Mouse (Mus musculus) stomach, embryonic 16.5 days (tissue): Measurements from ENCODE around the gene Crnkl1. TPM values are rescaled to one million over a fixed set of nuclear protein-coding genes. Genes with fewer than 3 reads are reported as not detected.
"Not testable (repeated sequence)": the region's sequence is repeated elsewhere in the genome, so short reads cannot be mapped to it uniquely, and the experiment has no call there.

Experiments
- ATAC-seq: fragments of 200-750 bp; cut with Nextera tagmentation; 2 replicates; pipeline ENCODE4 v1.8.0; 2017; ENCODE audit warnings: moderate number of reproducible peaks, moderate TSS enrichment; ENCODE audit not compliant: insufficient read depth, low FRiP score
- H3K27ac ChIP-seq: fragments of 300-500 bp; sonication (generic); 2 replicates; pipeline ENCODE4 v1.5.1; 2014; ENCODE audit warnings: low read length
- H3K27me3 ChIP-seq: fragments of 300-500 bp; sonication (generic); 2 replicates; pipeline ENCODE4 v1.6.1; 2014; ENCODE audit warnings: low read length, control low read depth, mixed read lengths; ENCODE audit not compliant: control insufficient read depth, insufficient read depth
- H3K36me3 ChIP-seq: fragments of 300-500 bp; sonication (generic); 2 replicates; pipeline ENCODE4 v1.6.1; 2014; ENCODE audit warnings: low read length; ENCODE audit not compliant: control insufficient read depth, insufficient read depth
- H3K4me1 ChIP-seq: fragments of 300-500 bp; sonication (generic); 2 replicates; pipeline ENCODE4 v1.6.1; 2014; ENCODE audit warnings: low read length, control low read depth, mixed read lengths; ENCODE audit not compliant: control insufficient read depth, insufficient read depth
- H3K4me2 ChIP-seq: fragments of 300-500 bp; sonication (generic); 2 replicates; pipeline ENCODE4 v1.6.1; 2014; ENCODE audit warnings: low read depth, low read length, mixed read lengths
- H3K4me3 ChIP-seq: fragments of 300-500 bp; sonication (generic); replicated peaks from 2 replicates; pipeline ENCODE4 v1.5.1; 2014; ENCODE audit warnings: mild to moderate bottlenecking, low read length
- H3K9ac ChIP-seq: fragments of 300-500 bp; sonication (generic); 2 replicates; pipeline ENCODE4 v1.6.1; 2014; ENCODE audit warnings: low read length
- H3K9me3 ChIP-seq: fragments of 300-500 bp; sonication (generic); replicated peaks from 2 replicates; pipeline ENCODE4 v1.6.1; 2016; ENCODE audit warnings: low read length, control low read depth; ENCODE audit not compliant: control insufficient read depth
- WGBS: fragments of 180-500 bp; shearing (Covaris S2); extraction: QIAGEN DNeasy Blood & Tissue Kit; methylation state at CpG from one replicate; pipeline ENCODE4 v1.1.7; 2014; 5-methylcytosine and 5-hydroxymethylcytosine counted together
- polyA plus RNA-seq: library from polyadenylated mRNA; unstranded; fragments of >200 nt; fragmentation: Nextera tagmentation; extraction: Ambion mirVana; gene quantifications from 2 replicates; pipeline ENCODE4 v1.2.1, GENCODE M21; 2015

Gene Crnkl1
- polyA plus RNA-seq, 1 experiment from 2014 or later = 24.8 TPM

DNA sequence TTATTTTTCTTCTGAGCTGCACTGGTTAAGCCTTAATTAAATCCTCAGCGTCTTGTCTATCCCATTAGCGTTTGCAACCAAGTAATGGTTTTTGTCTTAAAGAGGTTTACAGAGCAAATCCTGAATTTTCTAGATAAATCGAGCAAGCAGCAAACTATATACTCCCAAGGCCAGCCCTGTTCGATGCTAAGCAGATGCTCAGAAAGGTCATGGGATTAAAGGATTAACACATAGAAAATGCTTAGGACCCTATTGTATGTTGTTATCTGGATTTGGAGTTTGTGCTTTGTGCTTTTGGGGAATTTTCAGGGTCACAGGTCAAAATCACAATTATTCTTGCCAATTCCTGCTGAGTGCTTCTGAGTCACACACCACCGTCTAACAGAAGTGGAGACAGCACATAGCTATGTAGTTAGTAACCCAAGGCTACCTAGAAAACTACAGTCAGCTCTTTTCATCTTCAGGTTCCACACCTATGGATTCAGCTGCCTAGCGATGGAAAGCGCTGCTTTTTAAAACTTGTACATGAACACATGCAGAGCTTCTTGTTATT is 13.7 kb upstream of the Crnkl1 start:
- H3K9ac ChIP-seq = no peak overlapping the region
- ATAC-seq = no peak
- H3K4me1 ChIP-seq = no peaks in the 10 kb centered on the region
- no peaks in the 10 kb centered on the region for H3K27me3 ChIP-seq
- H3K4me2 ChIP-seq = no peak overlapping the region
- H3K27ac ChIP-seq = no peak overlapping the region
- H3K4me3 ChIP-seq = no peak overlapping the region
- no peaks in the 10 kb centered on the region for H3K9me3 ChIP-seq
- no peaks in the 10 kb centered on the region for H3K36me3 ChIP-seq
- WGBS = 62% methylated on average over 7 of the region's 7 CpGs

DNA sequence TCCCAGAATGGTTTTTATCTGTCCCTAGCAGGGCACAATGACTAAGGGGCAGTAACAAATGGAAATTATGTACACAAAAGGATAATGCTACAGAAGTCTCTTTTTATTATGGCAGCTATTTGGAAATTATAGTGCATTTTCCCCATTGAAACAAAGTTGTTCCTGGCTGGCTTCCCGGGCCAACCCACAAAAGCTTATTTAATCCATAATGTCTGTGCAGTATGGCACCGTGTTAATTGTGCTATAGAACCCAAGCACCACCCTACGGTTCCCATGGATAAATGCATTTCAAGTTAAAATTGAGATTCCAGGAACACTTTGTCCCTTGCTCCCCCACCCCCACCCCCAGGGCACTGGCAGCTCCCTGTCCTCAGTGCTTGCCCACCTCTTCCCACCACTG is 9.5 kb upstream of the Crnkl1 start:
- H3K9me3 ChIP-seq = no peaks in the 10 kb centered on the region
- H3K27me3 ChIP-seq = no peaks in the 10 kb centered on the region
- no peak overlapping the region for H3K4me2 ChIP-seq
- H3K27ac ChIP-seq = no peak overlapping the region
- 78% methylated on average over 3 of the region's 3 CpGs for WGBS
- ATAC-seq = no peak
- no peak overlapping the region for H3K4me3 ChIP-seq
- no peaks in the 10 kb centered on the region for H3K36me3 ChIP-seq
- H3K4me1 ChIP-seq = no peaks in the 10 kb centered on the region
- no peak overlapping the region for H3K9ac ChIP-seq

DNA sequence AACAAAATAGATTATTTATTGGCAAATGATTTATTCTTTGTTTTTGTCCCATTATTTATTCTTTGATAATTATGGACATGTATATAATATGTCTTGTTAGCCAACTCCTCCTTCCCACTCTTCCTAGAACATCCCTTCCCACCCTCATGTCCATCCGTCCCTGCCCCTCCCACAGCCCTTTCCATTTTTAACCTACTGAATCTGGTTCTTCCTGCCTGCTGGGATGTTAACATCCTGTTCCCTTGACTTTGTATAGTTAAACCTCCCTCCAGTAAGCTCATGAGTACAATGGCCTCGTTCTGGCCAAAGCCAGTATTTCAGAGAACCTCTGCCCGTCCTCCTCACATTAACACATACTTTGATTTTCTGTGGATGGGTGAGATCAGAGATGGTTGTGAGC is 6.6 kb upstream of the Crnkl1 start:
- no peak overlapping the region for H3K9ac ChIP-seq
- H3K4me2 ChIP-seq = no peak overlapping the region
- ATAC-seq = no peak
- no peaks in the 10 kb centered on the region for H3K36me3 ChIP-seq
- H3K27ac ChIP-seq = no peak overlapping the region
- no peaks in the 10 kb centered on the region for H3K27me3 ChIP-seq
- 59% methylated on average over 3 of the region's 3 CpGs for WGBS
- no peaks in the 10 kb centered on the region for H3K4me1 ChIP-seq
- H3K9me3 ChIP-seq = no peaks in the 10 kb centered on the region
- no peak overlapping the region for H3K4me3 ChIP-seq

DNA sequence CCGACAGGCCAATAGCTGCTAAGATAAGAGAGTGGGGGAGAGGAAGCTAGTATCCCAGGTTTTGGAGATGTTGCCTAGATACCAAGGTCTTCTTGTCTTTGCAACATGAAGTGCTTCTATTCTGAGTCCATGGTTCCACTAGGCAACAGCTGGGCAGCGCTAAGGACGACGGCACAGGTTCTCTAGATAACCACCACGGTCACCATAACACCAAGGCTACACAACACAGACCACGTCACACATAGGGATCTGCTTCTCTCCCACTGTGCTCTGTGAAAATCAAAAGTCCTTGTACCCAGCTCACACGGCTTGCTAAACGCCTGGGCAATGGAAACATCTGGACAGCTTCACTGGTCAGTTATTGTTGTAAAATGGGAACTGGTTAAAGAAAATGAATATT is 2.2 kb upstream of the Crnkl1 start:
- peaks cover 8% of the 10 kb centered on the region for H3K4me1 ChIP-seq
- ATAC-seq = no peak
- H3K27ac ChIP-seq = no peak overlapping the region
- H3K9ac ChIP-seq = no peak overlapping the region
- H3K9me3 ChIP-seq = no peaks in the 10 kb centered on the region
- H3K4me2 ChIP-seq = no peak overlapping the region
- H3K27me3 ChIP-seq = no peaks in the 10 kb centered on the region
- 83% methylated on average over 8 of the region's 8 CpGs for WGBS
- H3K36me3 ChIP-seq = no peaks in the 10 kb centered on the region
- H3K4me3 ChIP-seq = no peak overlapping the region

DNA sequence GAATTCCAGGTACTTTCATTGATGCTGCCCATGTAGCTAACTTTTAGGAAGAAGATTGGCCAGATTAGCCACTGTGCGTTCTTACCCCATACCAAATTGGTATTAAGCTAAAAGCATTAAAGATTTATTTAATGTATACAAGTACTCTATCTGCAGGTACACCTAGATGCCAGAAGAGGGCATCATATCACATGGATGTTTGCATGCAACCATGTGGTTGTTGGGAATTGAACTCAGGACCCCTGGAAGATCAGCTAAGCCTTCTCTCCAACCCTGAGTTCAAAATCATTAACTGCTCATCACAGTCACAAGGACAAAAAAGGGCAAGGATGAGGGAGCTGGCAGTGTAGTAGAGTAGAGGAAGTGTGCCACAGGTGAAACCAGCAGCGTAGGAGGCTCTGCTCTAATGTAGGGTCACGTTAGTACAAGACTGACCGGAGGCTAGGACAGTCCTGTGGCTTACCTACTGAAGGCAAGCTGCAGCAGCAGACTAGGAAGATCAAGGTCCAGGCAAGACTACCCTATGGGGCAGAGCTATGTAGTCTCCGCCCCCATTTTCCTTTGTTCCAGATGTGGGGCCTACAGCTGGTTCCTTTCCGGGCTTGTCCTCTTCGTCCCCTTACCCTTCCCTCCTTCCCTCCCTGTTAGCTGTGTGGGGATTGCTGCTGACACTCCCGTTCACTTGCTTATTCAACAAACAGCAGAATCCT is 13.7 kb downstream of the Crnkl1 start:
- Histone ChIP-seq H3K36me3 (peaks cover 21% of the 10 kb centered on the region), H3K27ac (no peak overlapping the region)

DNA sequence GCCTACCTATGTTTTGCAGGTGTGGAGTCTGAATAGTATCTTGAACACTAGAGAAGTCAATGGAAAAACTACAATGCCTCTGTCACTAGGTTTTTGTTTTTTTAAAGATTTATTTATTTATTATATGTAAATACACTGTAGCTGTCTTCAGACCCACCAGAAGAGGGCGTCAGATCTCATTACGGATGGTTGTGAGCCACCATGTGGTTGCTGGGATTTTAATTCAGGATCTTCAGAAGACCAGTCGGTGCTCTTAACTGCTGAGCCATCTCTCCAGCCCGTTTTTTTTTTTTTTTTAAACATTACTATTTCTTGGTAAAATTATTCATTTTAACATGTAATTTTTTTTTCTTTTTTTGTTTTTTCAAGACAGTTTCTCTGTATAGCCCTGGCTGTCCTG is 28.9 kb downstream of the Crnkl1 start:
- not testable (repeated sequence) for H3K27ac ChIP-seq, H3K9ac ChIP-seq, H3K9me3 ChIP-seq, ATAC-seq, H3K27me3 ChIP-seq, H3K4me2 ChIP-seq, H3K4me3 ChIP-seq, H3K36me3 ChIP-seq
- WGBS = 43% methylated on average over 4 of the region's 4 CpGs
- peaks cover 19% of the 10 kb centered on the region for H3K4me1 ChIP-seq

More for the DNA sequence above, 13.7 kb downstream of the Crnkl1 start:
- no peak overlapping the region for H3K4me3 ChIP-seq
- H3K4me1 ChIP-seq = no peaks in the 10 kb centered on the region
- no peak for ATAC-seq
- no peak overlapping the region for H3K4me2 ChIP-seq
- no peaks in the 10 kb centered on the region for H3K9me3 ChIP-seq
- WGBS = 78% methylated on average over 8 of the region's 8 CpGs
- H3K27me3 ChIP-seq = no peaks in the 10 kb centered on the region
- no peak overlapping the region for H3K9ac ChIP-seq

DNA sequence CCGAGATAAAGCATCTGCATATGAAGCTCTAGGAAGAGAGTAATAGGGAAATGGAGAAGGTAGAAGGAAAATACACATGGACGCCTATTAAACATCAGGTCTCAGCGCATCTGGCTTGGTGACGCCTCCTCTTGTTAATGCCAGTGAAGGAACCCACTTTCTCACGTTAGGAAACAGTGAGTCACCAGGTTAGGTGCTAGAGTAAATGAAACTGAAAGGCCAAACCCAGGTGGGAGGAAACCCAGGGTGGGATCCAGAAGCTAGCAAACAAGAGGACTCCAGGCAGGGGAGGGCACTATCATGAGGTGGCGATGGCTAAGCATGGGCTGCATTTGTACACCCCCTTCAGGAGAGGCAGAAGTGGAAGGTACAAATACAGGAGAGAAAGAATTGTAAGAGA is 29.7 kb downstream of the Crnkl1 start:
- Histone ChIP-seq H3K4me1 (peaks cover 19% of the 10 kb centered on the region), H3K4me3 (no peak overlapping the region), H3K27ac (peak overlapping the region; percentile 33; the same call in 1 of the 2 replicates), H3K27me3 (no peaks in the 10 kb centered on the region), H3K9me3 (no peaks in the 10 kb centered on the region), H3K36me3 (no peaks in the 10 kb centered on the region), H3K4me2 (peak overlapping the region; percentile 89; the same call in 1 of the 2 replicates), H3K9ac (no peak overlapping the region)
- 65% methylated on average over 6 of the region's 6 CpGs for WGBS
- no peak for ATAC-seq

DNA sequence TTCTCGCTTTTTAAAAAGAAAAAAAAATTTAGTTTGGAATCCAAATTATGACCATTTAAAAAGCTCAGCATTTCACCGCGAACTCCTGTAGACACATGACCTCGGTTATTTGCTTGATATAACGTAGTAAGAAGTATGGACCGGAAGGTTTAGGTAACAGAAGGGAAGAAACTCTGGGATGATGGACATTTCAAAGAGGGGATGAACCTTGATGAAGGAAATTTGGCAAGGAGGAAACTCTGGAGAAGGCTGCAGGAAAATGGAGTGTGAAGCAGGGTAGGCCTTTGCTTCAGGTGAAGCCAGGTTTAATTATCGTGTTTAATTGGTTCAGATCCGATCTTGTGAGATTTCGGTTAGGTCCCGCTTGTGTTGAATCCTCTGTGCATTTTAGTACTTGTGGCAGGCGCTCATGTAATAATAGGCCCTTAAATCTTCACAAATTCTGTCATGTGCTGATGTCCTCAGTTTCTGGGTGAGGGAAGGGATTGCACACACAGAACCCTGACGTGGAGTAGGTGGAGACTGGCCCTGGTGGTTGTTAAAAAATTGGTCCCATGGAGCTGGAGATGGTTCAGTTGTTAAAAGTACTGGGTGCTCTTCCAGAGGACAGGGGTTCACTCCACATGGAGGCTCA is 30.7 kb downstream of the Crnkl1 start:
- H3K4me2 ChIP-seq = peak overlapping the region; percentile 89
- H3K9me3 ChIP-seq = no peaks in the 10 kb centered on the region
- ATAC-seq = no peak
- 27% methylated on average over 12 of the region's 12 CpGs for WGBS
- no peaks in the 10 kb centered on the region for H3K27me3 ChIP-seq
- H3K9ac ChIP-seq = peak overlapping the region; percentile 86
- H3K4me3 ChIP-seq = peak overlapping the region; percentile 71
- peak overlapping the region; percentile 82 for H3K27ac ChIP-seq
- H3K4me1 ChIP-seq = peaks cover 19% of the 10 kb centered on the region
- no peaks in the 10 kb centered on the region for H3K36me3 ChIP-seq
